12 mouse cellular contexts compared by ENCODE assay signal in the genomic region with DNA sequence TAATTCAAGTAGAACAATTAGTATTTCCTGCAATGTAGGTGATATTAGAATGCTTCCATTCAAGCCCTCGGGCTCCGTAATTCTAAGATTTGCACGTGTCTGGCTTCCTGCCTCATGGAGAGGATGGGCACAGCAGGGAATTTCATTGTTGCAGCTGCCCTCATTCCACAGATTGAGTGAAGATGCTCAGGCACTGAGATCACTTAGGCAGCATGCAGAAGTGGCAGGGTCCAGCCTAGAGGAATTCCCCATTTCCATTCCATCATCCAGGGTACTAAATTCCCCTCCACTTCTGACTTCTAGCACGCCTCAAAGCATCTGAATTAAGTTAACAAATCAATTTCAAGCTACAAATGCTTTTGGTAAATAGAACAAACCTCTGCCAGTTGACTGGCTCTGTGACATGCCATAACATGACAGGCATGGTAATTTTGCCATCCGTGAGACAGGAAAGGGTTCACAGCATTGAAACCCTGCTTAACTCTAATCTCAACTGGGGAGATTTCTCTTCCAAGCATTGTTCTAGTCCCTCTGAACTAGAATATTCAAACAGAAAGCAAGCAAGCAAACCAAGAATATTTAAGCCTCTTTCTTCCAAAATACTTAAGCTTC.
A peak's percentile ranks its signal among the peaks of the same experiment; 100 is the strongest.
DNase-seq lines count a peak whose midpoint lies in the region; ATAC-seq lines count a peak whose summit lies in the region.
"Had no signal": no experiment of that assay in that cellular context is flagged by ENCODE, and none has a peak within 500 bp of the region (broad histone marks: within the 10 kb centered on the region; RNA-seq: fewer than 3 reads in every experiment).

No protein-coding gene starts in this region.

- H3K27ac ChIP-seq in embryonic facial prominence, embryonic 11.5 days (replicated peaks; ENCODE audit: low read depth, low read length): no peak overlapping the region
- H3K27ac ChIP-seq in midbrain, embryonic 10.5 days (replicated peaks): no peak overlapping the region

- no peak overlapping the region for H3K4me3 ChIP-seq in embryonic facial prominence, embryonic 11.5 days (ENCODE audit: low read depth, low read length)
- H3K4me3 ChIP-seq in midbrain, embryonic 10.5 days: no peak overlapping the region

- H3K4me2 ChIP-seq in embryonic facial prominence, embryonic 11.5 days (ENCODE audit: low read depth, low read length): no peak overlapping the region
- H3K4me2 ChIP-seq: heart, embryonic 11.5 days had no signal

- peak; percentile 72; the same call in 1 of the 2 replicates for ATAC-seq in embryonic facial prominence, embryonic 11.5 days (replicated peaks; ENCODE audit: insufficient number of reproducible peaks, low FRiP score, low TSS enrichment, low read depth)
- no peak for ATAC-seq in frontal cortex, adult (ENCODE audit: low TSS enrichment)

- no peaks in the 10 kb centered on the region for H3K9me3 ChIP-seq in embryonic facial prominence, embryonic 11.5 days (replicated peaks; ENCODE audit: control insufficient read depth, low read length)
- H3K9me3 ChIP-seq in midbrain, embryonic 10.5 days (replicated peaks): 0 out of 2 replicates have a peak, but pooled peaks cover 2% of the 10 kb centered on the region

- peak; percentile 63 for DNase-seq in left cerebral cortex, postnatal 4 days
- DNase-seq in left cerebral cortex, postnatal 25 days (ENCODE audit: low spot score in 2 of 2): no peak
- DNase-seq in embryonic facial prominence, embryonic 11.5 days (ENCODE audit: low spot score): peak; percentile 4
- DNase-seq in midbrain, embryonic 10.5 days (ENCODE audit: low spot score): peak; percentile 35
- peak; percentile 93 for DNase-seq in retina, postnatal 1 day
- no peak for DNase-seq in kidney, postnatal 14 days
- DNase-seq in gastrocnemius, postnatal 25 days: no peak
- DNase-seq: kidney, postnatal 10 days; liver; thymus, adult 2 months had no signal

- no peaks in the 10 kb centered on the region for H3K36me3 ChIP-seq in embryonic facial prominence, embryonic 11.5 days (replicated peaks; ENCODE audit: control insufficient read depth, insufficient read depth, low read depth, low read length)
- no peaks in the 10 kb centered on the region for H3K36me3 ChIP-seq in midbrain, embryonic 10.5 days

- no peaks in the 10 kb centered on the region for H3K27me3 ChIP-seq in embryonic facial prominence, embryonic 11.5 days (ENCODE audit: control insufficient read depth, insufficient read depth, low read length)
- peaks cover 63% of the 10 kb centered on the region for H3K27me3 ChIP-seq in midbrain, embryonic 10.5 days (ENCODE audit: low read depth, poor library complexity, severe bottlenecking)

- H3K4me1 ChIP-seq in embryonic facial prominence, embryonic 11.5 days (ENCODE audit: control insufficient read depth, insufficient read depth, low read length): no peaks in the 10 kb centered on the region
- peaks cover 4% of the 10 kb centered on the region; the same call in 1 of the 2 replicates for H3K4me1 ChIP-seq in midbrain, embryonic 10.5 days

- 40% methylated on average over 5 of the region's 5 CpGs for WGBS in embryonic facial prominence, embryonic 11.5 days
- 27% methylated on average over 5 of the region's 5 CpGs for WGBS in midbrain, embryonic 10.5 days

- intact Hi-C loops in left cerebral cortex, postnatal 4 days (cut with DNase I): no loop called here
- intact Hi-C loops in left cerebral cortex, postnatal 25 days (cut with DNase I): no loop called here

- H3K9ac ChIP-seq in embryonic facial prominence, embryonic 11.5 days (replicated peaks; ENCODE audit: low read length): no peak overlapping the region

Comparison
In these comparisons a context has a peak if more than half of its experiments do, and no peak if none do; other contexts are left out.
1. DNase-seq: peak in left cerebral cortex, postnatal 4 days (single experiment), embryonic facial prominence, embryonic 11.5 days (single experiment), midbrain, embryonic 10.5 days (single experiment) and retina, postnatal 1 day (single experiment); none in left cerebral cortex, postnatal 25 days (0 of 2), kidney, postnatal 14 days (single experiment) and gastrocnemius, postnatal 25 days (single experiment).